Mouse (Mus musculus): ENCODE data around the gene Usp53. TPM values are rescaled to one million over a fixed set of nuclear protein-coding genes. Genes with fewer than 3 reads are reported as not detected.
"Not testable (repeated sequence)": the region's sequence is repeated elsewhere in the genome, so short reads cannot be mapped to it uniquely, and the experiment has no call there.

Usp53 gene
- polyA plus RNA-seq, 1 experiment from 2014 or later, result 6.2 TPM

- not testable (repeated sequence) for H3K9ac ChIP-seq; ATAC-seq (ENCODE audit: low FRiP score); H3K4me1 ChIP-seq; H3K4me2 ChIP-seq (replicated peaks); H3K4me3 ChIP-seq; H3K9me3 ChIP-seq (replicated peaks); H3K36me3 ChIP-seq; H3K27ac ChIP-seq; H3K27me3 ChIP-seq
- 82% methylated on average over 13 of the region's 13 CpGs for WGBS
Measured at GRCm38 (mm10) chr3:122937176-122937575, 47.1 kb downstream of the Usp53 start.

GRCm38 (mm10) chr3:122932466-122932865 is 51.8 kb downstream of the Usp53 start:
- H3K27ac ChIP-seq, result no peak overlapping the region
- H3K4me3 ChIP-seq, result no peak overlapping the region
- WGBS, result 94% methylated on average over 1 of the region's 1 CpGs
- no peak overlapping the region for H3K9ac ChIP-seq
- H3K27me3 ChIP-seq, result no peaks in the 10 kb centered on the region
- H3K4me2 ChIP-seq (replicated peaks), result no peak overlapping the region
- no peaks in the 10 kb centered on the region for H3K9me3 ChIP-seq (replicated peaks)
- no peak for ATAC-seq (ENCODE audit: low FRiP score)
- peaks cover 7% of the 10 kb centered on the region; the same call in 1 of the 2 replicates for H3K36me3 ChIP-seq
- no peaks in the 10 kb centered on the region for H3K4me1 ChIP-seq

GRCm38 (mm10) chr3:122929723-122930122 is 54.6 kb downstream of the Usp53 start:
- H3K4me2 ChIP-seq (replicated peaks), result no peak overlapping the region
- no peak overlapping the region for H3K9ac ChIP-seq
- no peaks in the 10 kb centered on the region for H3K9me3 ChIP-seq (replicated peaks)
- WGBS, result 92% methylated on average over 6 of the region's 6 CpGs
- no peaks in the 10 kb centered on the region for H3K27me3 ChIP-seq
- no peak overlapping the region for H3K27ac ChIP-seq
- H3K4me3 ChIP-seq, result no peak overlapping the region
- peaks cover 6% of the 10 kb centered on the region; the same call in 1 of the 2 replicates for H3K4me1 ChIP-seq
- H3K36me3 ChIP-seq, result peaks cover 16% of the 10 kb centered on the region; the same call in 1 of the 2 replicates
- ATAC-seq (ENCODE audit: low FRiP score), result no peak

- Histone ChIP-seq H3K9ac (peak within 1 kb of the TSS; percentile 64), H3K9me3 (replicated peaks) (no peaks in the 10 kb centered on the region), H3K4me1 (peaks cover 6% of the 10 kb centered on the region; the same call in 1 of the 2 replicates), H3K27me3 (no peaks in the 10 kb centered on the region), H3K4me2 (replicated peaks) (peak within 1 kb of the TSS; percentile 64), H3K27ac (peak within 1 kb of the TSS; percentile 76), H3K4me3 (peak within 1 kb of the TSS; percentile 54), H3K36me3 (0 out of 2 replicates have a peak, but pooled peaks cover 10% of the 10 kb centered on the region)
- ATAC-seq (ENCODE audit: low FRiP score), result peak; percentile 99
- WGBS, result under 1% methylated on average over 66 of the region's 68 CpGs
Measured at GRCm38 (mm10) chr3:122924009-122924914, 60.0 kb downstream of the Usp53 start, which contains the start of gene 1810037I17Rik. 1810037I17Rik (plus strand) TSS chr3:122924203.

- no peak for ATAC-seq (ENCODE audit: low FRiP score)
- peak overlapping the region; percentile 64; the same call in 1 of the 2 replicates for H3K4me2 ChIP-seq (replicated peaks)
- H3K4me3 ChIP-seq, result no peak overlapping the region
- H3K4me1 ChIP-seq, result peaks cover 6% of the 10 kb centered on the region; the same call in 1 of the 2 replicates
- no peaks in the 10 kb centered on the region for H3K9me3 ChIP-seq (replicated peaks)
- no peaks in the 10 kb centered on the region for H3K27me3 ChIP-seq
- H3K36me3 ChIP-seq, result 0 out of 2 replicates have a peak, but pooled peaks cover 10% of the 10 kb centered on the region
- no peak overlapping the region for H3K9ac ChIP-seq
- WGBS, result 73% methylated on average over 7 of the region's 7 CpGs
- no peak overlapping the region for H3K27ac ChIP-seq
Measured at GRCm38 (mm10) chr3:122923147-122923546, 61.2 kb downstream of the Usp53 start.

GRCm38 (mm10) chr3:122921676-122922527 is 62.4 kb downstream of the Usp53 start:
- ATAC-seq (ENCODE audit: low FRiP score), result no peak
- Histone ChIP-seq H3K4me1 (peaks cover 6% of the 10 kb centered on the region; the same call in 1 of the 2 replicates), H3K9ac (no peak overlapping the region), H3K27me3 (no peaks in the 10 kb centered on the region), H3K4me3 (no peak overlapping the region), H3K9me3 (replicated peaks) (no peaks in the 10 kb centered on the region), H3K36me3 (0 out of 2 replicates have a peak, but pooled peaks cover 4% of the 10 kb centered on the region), H3K27ac (no peak overlapping the region), H3K4me2 (replicated peaks) (no peak overlapping the region)
- 82% methylated on average over 8 of the region's 8 CpGs for WGBS

GRCm38 (mm10) chr3:122920572-122921435 is 63.5 kb downstream of the Usp53 start:
- Histone ChIP-seq H3K27ac (no peak overlapping the region), H3K4me3 (no peak overlapping the region), H3K4me1 (peaks cover 3% of the 10 kb centered on the region; the same call in 1 of the 2 replicates), H3K36me3 (no peaks in the 10 kb centered on the region), H3K27me3 (no peaks in the 10 kb centered on the region), H3K9me3 (replicated peaks) (no peaks in the 10 kb centered on the region), H3K4me2 (replicated peaks) (no peak overlapping the region), H3K9ac (no peak overlapping the region)
- WGBS, result 67% methylated on average over 8 of the region's 8 CpGs
- no peak for ATAC-seq (ENCODE audit: low FRiP score)

- H3K9ac ChIP-seq, result no peak within 1 kb of the TSS
- no peak within 1 kb of the TSS for H3K4me2 ChIP-seq (replicated peaks)
- H3K4me1 ChIP-seq, result no peaks in the 10 kb centered on the region
- H3K9me3 ChIP-seq (replicated peaks), result no peaks in the 10 kb centered on the region
- no peak within 1 kb of the TSS for H3K4me3 ChIP-seq
- no peak for ATAC-seq (ENCODE audit: low FRiP score)
- no peaks in the 10 kb centered on the region for H3K36me3 ChIP-seq
- H3K27me3 ChIP-seq, result no peaks in the 10 kb centered on the region
- 65% methylated on average over 8 of the region's 8 CpGs for WGBS
- H3K27ac ChIP-seq, result no peak within 1 kb of the TSS
Measured at GRCm38 (mm10) chr3:122919260-122919659, 65.0 kb downstream of the Usp53 start, which contains the start of gene Gm10959. Gm10959 (minus strand) TSS chr3:122919360.

- no peaks in the 10 kb centered on the region for H3K27me3 ChIP-seq
- no peak overlapping the region for H3K4me3 ChIP-seq
- H3K4me2 ChIP-seq (replicated peaks), result no peak overlapping the region
- H3K4me1 ChIP-seq, result no peaks in the 10 kb centered on the region
- no peak overlapping the region for H3K27ac ChIP-seq
- H3K9ac ChIP-seq, result no peak overlapping the region
- ATAC-seq (ENCODE audit: low FRiP score), result no peak
- 75% methylated on average over 2 of the region's 2 CpGs for WGBS
- H3K9me3 ChIP-seq (replicated peaks), result no peaks in the 10 kb centered on the region
- no peaks in the 10 kb centered on the region for H3K36me3 ChIP-seq
Measured at GRCm38 (mm10) chr3:122918672-122919071, 65.6 kb downstream of the Usp53 start.

- no peak overlapping the region for H3K27ac ChIP-seq
- H3K9me3 ChIP-seq (replicated peaks), result no peaks in the 10 kb centered on the region
- H3K36me3 ChIP-seq, result no peaks in the 10 kb centered on the region
- H3K4me2 ChIP-seq (replicated peaks), result no peak overlapping the region
- H3K27me3 ChIP-seq, result no peaks in the 10 kb centered on the region
- H3K4me1 ChIP-seq, result no peaks in the 10 kb centered on the region
- WGBS, result 94% methylated on average over 6 of the region's 6 CpGs
- H3K4me3 ChIP-seq, result no peak overlapping the region
- no peak for ATAC-seq (ENCODE audit: low FRiP score)
- H3K9ac ChIP-seq, result no peak overlapping the region
Measured at GRCm38 (mm10) chr3:122916191-122916680, 68.1 kb downstream of the Usp53 start.

- Histone ChIP-seq H3K36me3 (no peaks in the 10 kb centered on the region), H3K4me3 (no peak overlapping the region), H3K4me1 (no peaks in the 10 kb centered on the region), H3K27me3 (no peaks in the 10 kb centered on the region), H3K27ac (no peak overlapping the region), H3K4me2 (replicated peaks) (no peak overlapping the region), H3K9ac (no peak overlapping the region), H3K9me3 (replicated peaks) (no peaks in the 10 kb centered on the region)
- WGBS, result 86% methylated on average over 5 of the region's 5 CpGs
- no peak for ATAC-seq (ENCODE audit: low FRiP score)
Measured at GRCm38 (mm10) chr3:122915493-122915892, 68.8 kb downstream of the Usp53 start.
